Comparison of ENCODE assay signal across 8 mouse cellular contexts in the genomic region with DNA sequence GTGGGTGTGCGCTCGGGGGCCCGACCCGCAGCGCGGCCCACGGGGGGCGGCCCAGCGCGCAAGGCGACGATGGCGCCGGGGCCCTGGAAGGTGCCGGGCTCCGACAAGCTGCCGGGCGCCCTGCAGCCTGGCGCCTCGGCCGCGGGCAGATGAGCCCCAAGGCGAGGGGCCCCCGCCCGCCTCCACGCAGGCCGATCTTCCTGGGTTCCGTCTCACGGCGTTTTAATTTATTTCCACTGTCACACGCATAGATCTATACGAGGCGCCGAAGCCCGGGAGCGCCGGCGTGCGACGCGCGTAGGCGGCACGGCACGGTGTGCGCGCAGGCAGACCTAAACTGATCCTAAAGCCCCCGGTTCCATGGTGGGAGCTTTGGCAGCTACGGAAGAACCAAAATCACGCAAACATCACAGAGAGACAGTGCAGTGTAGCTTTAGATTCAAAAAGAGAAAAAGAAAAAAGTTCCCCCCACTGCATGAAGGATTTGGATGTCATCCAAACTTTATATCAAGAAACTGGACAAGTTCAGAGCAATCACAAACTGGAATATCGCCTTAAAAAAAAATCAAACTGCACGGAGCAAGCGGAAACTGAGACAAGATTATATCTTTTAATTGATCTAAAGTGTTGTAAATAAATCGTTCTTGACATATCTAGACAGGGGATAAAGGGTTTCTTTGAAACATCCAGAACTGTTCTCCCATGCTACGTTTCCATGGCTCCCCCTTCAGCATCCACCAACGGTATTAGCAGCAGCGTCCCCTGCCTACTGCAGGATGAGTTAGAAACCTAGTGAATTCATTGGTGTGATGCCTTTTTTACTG.
DNase-seq lines count a peak whose midpoint lies in the region; ATAC-seq and TF ChIP-seq lines count a peak whose summit lies in the region.

No protein-coding gene starts in this region.

- H3K4me3 ChIP-seq in embryonic facial prominence, embryonic 12.5 days, result peak overlapping the region; percentile 71
- H3K4me3 ChIP-seq in heart, postnatal 0 days (ENCODE audit: low read depth, low read length), result peak overlapping the region; percentile 72
- peak overlapping the region; percentile 66 for H3K4me3 ChIP-seq in small intestine, adult 2 months (ENCODE audit: low read depth, low read length)

- intact Hi-C loops in heart, postnatal 25 days (cut with DNase I), result loop anchor here (5.0 kb wide), 2 partner anchors 70 to 1180 kb away; no protein-coding TSS in a partner anchor

- peak; percentile 24; the same call in 1 of the 2 replicates for ATAC-seq in embryonic facial prominence, embryonic 12.5 days (ENCODE audit: insufficient number of reproducible peaks, insufficient read depth, low FRiP score, low TSS enrichment)
- ATAC-seq in heart, postnatal 0 days (ENCODE audit: insufficient read depth, low read depth), result peak; percentile 20

- peak overlapping the region; percentile 89 for H3K9ac ChIP-seq in embryonic facial prominence, embryonic 12.5 days
- H3K9ac ChIP-seq in heart, postnatal 0 days (replicated peaks; ENCODE audit: low read depth, low read length), result peak overlapping the region; percentile 70

- TF ChIP-seq CTCF in heart, postnatal 0 days (IDR thresholded peaks at IDR 0.05; ENCODE audit: low read depth), result peak; percentile 44
- TF ChIP-seq CTCF in small intestine, adult 2 months (IDR thresholded peaks at IDR 0.05; ENCODE audit: extremely low read depth, insufficient read length, insufficient replicate concordance, low read depth, low read length), result no peak

- H3K36me3 ChIP-seq in embryonic facial prominence, embryonic 12.5 days, result no peaks in the 10 kb centered on the region
- H3K36me3 ChIP-seq in heart, postnatal 0 days (replicated peaks; ENCODE audit: control insufficient read depth, insufficient read depth, low read length), result no peaks in the 10 kb centered on the region
- H3K36me3 ChIP-seq in small intestine, adult 2 months (ENCODE audit: control insufficient read depth, insufficient read depth, low read length), result no peaks in the 10 kb centered on the region

- DNase-seq in heart, adult 11 months, result peak; percentile 74
- no peak for DNase-seq in heart, postnatal 25 days (ENCODE audit: low spot score)
- peak; percentile 10 for DNase-seq in adrenal gland, adult 8-10 months
- DNase-seq in heart, postnatal 0 days (ENCODE audit: low spot score), result peak; percentile 52
- peak; percentile 39 for DNase-seq in left cerebral cortex, adult 11 months (ENCODE audit: low spot score)
- peak; percentile 19 for DNase-seq in lung, postnatal 36 days

- no peaks in the 10 kb centered on the region for H3K9me3 ChIP-seq in embryonic facial prominence, embryonic 12.5 days
- no peaks in the 10 kb centered on the region for H3K9me3 ChIP-seq in heart, postnatal 0 days (replicated peaks; ENCODE audit: control insufficient read depth, low read length)

- peak overlapping the region; percentile 70 for H3K4me2 ChIP-seq in embryonic facial prominence, embryonic 12.5 days (replicated peaks)
- peak overlapping the region; percentile 99 for H3K4me2 ChIP-seq in heart, postnatal 0 days (ENCODE audit: low read depth, low read length)

- no peak for TF ChIP-seq EP300 in heart, postnatal 0 days (IDR thresholded peaks at IDR 0.05; ENCODE audit: low read depth)

- no peaks in the 10 kb centered on the region for H3K27me3 ChIP-seq in embryonic facial prominence, embryonic 12.5 days
- no peaks in the 10 kb centered on the region for H3K27me3 ChIP-seq in heart, postnatal 0 days (ENCODE audit: control insufficient read depth, insufficient read depth, low read length)
- no peaks in the 10 kb centered on the region for H3K27me3 ChIP-seq in small intestine, adult 2 months (ENCODE audit: control insufficient read depth, insufficient read depth, low read length)

- no peak for TF ChIP-seq POLR2A in small intestine, adult 2 months (IDR thresholded peaks at IDR 0.05; ENCODE audit: low read depth, low read length)

- H3K27ac ChIP-seq in embryonic facial prominence, embryonic 12.5 days, result peak overlapping the region; percentile 98
- H3K27ac ChIP-seq in heart, postnatal 0 days (ENCODE audit: low read depth), result peak overlapping the region; percentile 88
- H3K27ac ChIP-seq in small intestine, adult 2 months (ENCODE audit: insufficient read depth, low read depth, low read length), result peak overlapping the region; percentile 38

- H3K4me1 ChIP-seq in embryonic facial prominence, embryonic 12.5 days, result no peaks in the 10 kb centered on the region
- no peaks in the 10 kb centered on the region for H3K4me1 ChIP-seq in heart, postnatal 0 days (ENCODE audit: control insufficient read depth, insufficient read depth)
- no peaks in the 10 kb centered on the region for H3K4me1 ChIP-seq in small intestine, adult 2 months (ENCODE audit: control insufficient read depth, insufficient read depth, insufficient read length, low read length)

- under 1% methylated on average over 44 of the region's 57 CpGs for WGBS in embryonic facial prominence, embryonic 12.5 days
- under 1% methylated on average over 56 of the region's 57 CpGs for WGBS in heart, postnatal 0 days
- under 1% methylated on average over 49 of the region's 57 CpGs for WGBS in small intestine, adult 2 months

Comparison
In these comparisons a context has a peak if more than half of its experiments do, and no peak if none do; other contexts are left out.
1. H3K27ac ChIP-seq: peak in every context shown above with its lines; median percentile 98 in embryonic facial prominence, embryonic 12.5 days; 88 in heart, postnatal 0 days; 38 in small intestine, adult 2 months.